Mouse (Mus musculus): Measurements from ENCODE around the gene Lims1. TPM values are rescaled to one million over a fixed set of nuclear protein-coding genes. Genes with fewer than 3 reads are reported as not detected.

Gene Lims1
- polyA plus RNA-seq, 1 experiment: 38.8 TPM

DNA sequence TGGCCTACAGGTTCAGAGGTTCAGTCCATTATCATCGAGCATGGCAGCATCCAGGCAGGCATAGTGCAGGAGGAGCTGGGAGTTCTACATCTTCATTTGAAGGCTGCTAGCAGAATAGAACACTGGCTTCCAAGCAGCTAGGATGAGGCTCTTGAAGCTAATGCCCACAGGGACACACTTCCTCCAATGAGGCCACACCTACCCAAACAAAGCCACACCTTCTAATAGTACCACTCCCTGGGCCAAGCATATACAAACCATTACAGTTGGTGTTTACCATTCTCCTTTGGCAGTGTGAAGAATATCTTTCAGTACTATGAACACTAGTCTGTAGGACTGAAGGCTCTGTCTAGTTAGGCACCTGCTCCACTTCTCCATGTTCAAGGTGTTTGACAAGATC is 136.6 kb downstream of the Lims1 start:
- Histone ChIP-seq H3K36me3 (ENCODE audit: control insufficient read depth, insufficient read depth, low read length) (peaks cover 63% of the 10 kb centered on the region), H3K4me1 (replicated peaks; ENCODE audit: control insufficient read depth, insufficient read depth, low read length) (no peaks in the 10 kb centered on the region), H3K4me3 (ENCODE audit: control insufficient read depth, insufficient read depth, low read length) (no peak overlapping the region), H3K27ac (ENCODE audit: control insufficient read depth, insufficient read depth, low read length) (no peak overlapping the region), H3K27me3 (ENCODE audit: control insufficient read depth, insufficient read depth, low read length) (no peaks in the 10 kb centered on the region)
- TF ChIP-seq CTCF (IDR thresholded peaks at IDR 0.05; ENCODE audit: borderline replicate concordance, control insufficient read depth, extremely low read depth, insufficient read depth, low read length, poor library complexity) (no peak), POLR2A (IDR thresholded peaks at IDR 0.05; ENCODE audit: control insufficient read depth, extremely low read depth, insufficient read depth, low read length, poor library complexity) (no peak)
- 95% methylated on average over 1 of the region's 1 CpGs for WGBS
- no peak for DNase-seq

Other genes with a start within 250 kb of the Lims1 start
- not detected in 2 replicates for gene AW822073, start 98.5 kb upstream of the Lims1 start, polyA plus RNA-seq (2012; rRNA removed)
- gene Duxf3, start 90.8 kb upstream of the Lims1 start, polyA plus RNA-seq (2012; rRNA removed): not detected in 2 replicates
- not detected in 2 replicates for gene Gm4981, start 86.8 kb upstream of the Lims1 start, polyA plus RNA-seq (2012; rRNA removed)
- gene Gcc2, start 68.0 kb upstream of the Lims1 start, polyA plus RNA-seq (2012; rRNA removed): 10.3 and 11.7 TPM in 2 replicates
- 7.1 and 7.5 TPM in 2 replicates for gene Ranbp2, start 123.5 kb downstream of the Lims1 start, polyA plus RNA-seq (2012; rRNA removed)
- 1.1 and 1.2 TPM in 2 replicates for gene Ccdc138, start 174.5 kb downstream of the Lims1 start, polyA plus RNA-seq (2012; rRNA removed)

Measured in thymus, adult 2 months (tissue).